Mouse (Mus musculus) lung, adult 2 months (tissue): Measurements from ENCODE around the gene Ptrh1.

Source experiments
- CTCF ChIP-seq: fragments of 200-500 bp; IDR thresholded peaks from 2 replicates; pipeline ENCODE4 v1.5.1; 2011; ENCODE audit warnings: mild to moderate bottlenecking, low read length, control low read depth; ENCODE audit not compliant: insufficient read depth
- POLR2A ChIP-seq: fragments of 200-500 bp; IDR thresholded peaks from 2 replicates; pipeline ENCODE4 v1.6.1; 2011; ENCODE audit warnings: low read depth, mild to moderate bottlenecking, control low read depth, low read length, borderline replicate concordance; ENCODE audit errors: extremely low read depth

GRCm38 (mm10) chr2:32756674-32757055, 18.9 kb upstream of the Ptrh1 start:
- TF ChIP-seq CTCF: no peak
- TF ChIP-seq POLR2A: no peak
